Mouse (Mus musculus): ENCODE results near the gene Ncstn.

DNA sequence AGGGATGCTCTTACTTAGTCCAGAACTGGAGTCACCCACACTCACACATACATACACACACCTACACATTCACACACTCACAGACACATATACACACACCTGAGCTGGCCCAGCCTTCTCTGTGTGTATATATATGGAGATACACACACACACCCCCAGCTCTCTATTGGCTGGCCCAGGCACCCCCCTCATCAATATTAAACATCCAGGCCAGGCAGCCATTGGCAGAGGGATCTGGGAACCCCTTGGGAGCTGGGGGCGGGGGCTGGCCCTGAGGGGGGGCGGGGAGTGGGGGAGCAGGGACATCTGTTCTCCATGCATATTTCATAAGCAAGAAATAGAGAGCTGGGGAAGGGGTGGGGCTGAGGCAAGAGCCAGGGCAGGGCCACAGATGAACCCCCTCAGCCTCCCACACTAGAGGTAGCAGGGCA lies 25.1 kb downstream of the Ncstn start, which contains the start of gene Nhlh1:
- TF ChIP-seq ZNF384 (IDR thresholded peaks at IDR 0.05; ENCODE audit: low read depth, low read length) (no peak), HCFC1 (IDR thresholded peaks at IDR 0.05; ENCODE audit: borderline replicate concordance, insufficient read depth, low read length) (no peak), MAFK (IDR thresholded peaks at IDR 0.05; ENCODE audit: insufficient read depth, low read depth, low read length) (no peak), ZC3H11A (IDR thresholded peaks at IDR 0.05; ENCODE audit: borderline replicate concordance, low read depth, low read length) (no peak), CHD2 (IDR thresholded peaks at IDR 0.05; ENCODE audit: low read depth, low read length) (no peak)

Measured in ES-E14 (cell line).